Mouse (Mus musculus) embryonic stem cell, embryonic (primary cell): Measurements from ENCODE around the gene Txn1.

Experiments used
- CTCF ChIA-PET, 4 experiments: fragments of 300-600 bp in 2 of 4; fragments of 350-600 bp in 2 of 4; sonication (Branson Sonifier 250); formaldehyde crosslinking; loops; one replicate each; lab custom pipeline; 2022; ENCODE audit warnings: inconsistent platforms in 2 of 4; lab: Charles Lee
- POLR2A ChIA-PET, 4 experiments: fragments of 300-600 bp in 2 of 4; fragments of 350-600 bp in 2 of 4; sonication (Branson Sonifier 250); formaldehyde crosslinking; loops; one replicate each; lab custom pipeline; 2022; ENCODE audit warnings: antibody characterized with exemption in 4 of 4, inconsistent platforms in 1 of 4; lab: Charles Lee

Gene Txn1

DNA sequence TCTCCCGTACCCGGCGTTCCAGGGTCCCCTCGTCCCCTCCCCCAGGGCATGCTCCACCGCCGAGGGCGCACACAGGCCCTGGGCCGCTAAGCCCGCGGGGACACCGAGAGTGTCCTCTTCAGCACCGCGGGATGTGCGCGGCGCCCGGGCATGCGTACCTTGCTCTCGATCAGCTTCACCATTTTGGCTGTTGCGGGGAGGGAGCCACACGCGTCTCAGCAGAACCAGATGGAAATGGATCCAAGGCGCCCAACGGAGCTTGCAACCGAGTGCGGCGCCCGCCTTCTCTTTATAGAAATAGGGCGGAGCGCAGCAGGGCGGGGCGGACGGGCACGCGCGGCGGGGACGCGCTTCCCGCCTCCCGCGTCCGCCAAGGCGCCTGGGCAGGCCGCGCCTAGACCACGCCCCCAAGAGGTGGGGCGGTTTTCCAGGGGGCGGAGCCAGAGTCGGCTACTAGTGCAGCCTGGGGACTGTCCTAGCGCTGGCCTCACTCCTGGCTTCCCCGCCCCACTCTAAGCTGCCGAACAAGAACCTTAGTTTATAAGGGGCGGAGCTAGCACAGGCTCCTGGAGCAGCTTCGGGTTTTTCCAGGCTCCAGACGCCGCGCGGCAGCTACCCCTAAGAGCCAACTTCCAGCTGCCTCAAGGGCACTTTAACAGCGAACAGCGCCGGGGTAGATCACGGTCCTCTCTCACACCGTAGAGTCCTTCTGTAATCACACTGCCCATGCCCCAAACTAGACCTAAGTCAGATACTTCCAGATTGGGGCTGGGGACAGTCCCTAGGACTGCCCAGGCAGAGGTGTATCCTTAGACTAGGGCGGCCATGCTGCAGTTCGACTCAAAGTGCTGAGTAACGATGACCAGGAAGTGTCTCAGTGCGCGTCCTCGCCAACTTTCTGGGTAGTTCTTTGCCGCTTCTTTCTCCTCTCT lies at the start of gene Txn1:
Gene Txn1, minus strand, starts transcription at position 383 of the 932 bp plus-strand sequence.
- ChIA-PET CTCF (interaction anchor here in 2 of 4 experiments (0.5 to 1.4 kb wide), 5 partner anchors 9 to 1829 kb away, joined by 3 to 4 read pairs (median 3); no protein-coding TSS in a partner anchor), POLR2A (interaction anchor here (0.5 to 8.5 kb wide), 216 partner anchors 9 to 1670 kb away, joined by 3 to 138 read pairs (median 4); partner anchors contain the start of genes D630039A03Rik (in 3 of the 4), Ctnnal1 (in 1 of the 4), E130308A19Rik (in 1 of the 4) and Ecpas (in 1 of the 4))

- ChIA-PET CTCF (no interaction called here), POLR2A (interaction anchor here in 2 of 4 experiments (0.8 to 1.0 kb wide), 2 partner anchors 43 to 47 kb away, joined by 3 to 4 read pairs; partner anchors contain the start of gene Txn1 (in 1 of the 2))
Observed at GRCm38 (mm10) chr4:58003501-58003900, 47.3 kb upstream of the Txn1 start.

GRCm38 (mm10) chr4:57991425-57991824 lies 35.2 kb upstream of the Txn1 start:
- ChIA-PET CTCF (interaction anchor here in 1 of 4 experiments (0.6 kb wide), 1 partner anchor 714 kb away, joined by 7 read pairs; no protein-coding TSS in a partner anchor), POLR2A (interaction anchor here in 1 of 4 experiments (2.8 kb wide), 1 partner anchor 35 kb away, joined by 18 read pairs; the partner anchor contains the start of gene Txn1)

- POLR2A ChIA-PET, result interaction anchor here in 2 of 4 experiments (0.6 to 5.4 kb wide), 3 partner anchors 17 to 165 kb away, joined by 3 to 33 read pairs (median 4); partner anchors contain the start of gene Txn1 (in 2 of the 2)
- CTCF ChIA-PET, result no interaction called here
Observed at GRCm38 (mm10) chr4:57974400-57975117, 18.3 kb upstream of the Txn1 start.

DNA sequence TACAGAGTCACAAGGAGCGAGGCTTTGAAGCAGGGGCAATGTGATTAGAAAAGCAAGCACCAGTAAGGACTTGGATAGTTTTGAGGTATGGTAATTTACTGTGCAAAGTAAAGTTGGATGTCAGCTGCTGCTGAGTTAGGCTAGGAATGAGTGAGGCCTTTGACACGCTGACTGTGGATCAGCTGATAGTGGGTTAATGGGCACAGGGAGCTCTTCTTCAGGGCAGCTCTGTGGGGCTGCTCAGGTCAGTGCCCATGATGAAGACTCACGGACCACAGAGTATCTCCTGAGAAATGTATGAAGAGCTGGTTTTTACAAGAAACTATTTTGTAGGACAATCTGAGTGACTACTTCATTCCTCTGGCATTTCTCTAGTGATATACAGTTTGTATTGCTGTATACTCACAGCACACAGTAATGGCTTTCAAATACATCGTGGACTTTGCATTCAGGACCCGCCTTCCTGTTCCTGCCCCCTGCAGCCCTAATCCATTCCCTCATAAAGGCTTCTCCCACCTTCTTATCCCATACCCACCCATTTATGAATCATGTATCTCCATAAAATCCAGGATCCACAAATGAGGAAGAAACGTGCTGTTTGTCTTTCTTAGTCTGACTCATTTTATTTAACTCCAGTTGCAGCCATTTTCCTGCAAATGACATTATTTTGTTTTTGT lies 17.5 kb upstream of the Txn1 start:
- POLR2A ChIA-PET, result interaction anchor here in 2 of 4 experiments (0.6 to 7.1 kb wide), 3 partner anchors 16 to 165 kb away, joined by 4 to 43 read pairs (median 33); partner anchors contain the start of gene Txn1 (in 2 of the 2)
- CTCF ChIA-PET, result no interaction called here

DNA sequence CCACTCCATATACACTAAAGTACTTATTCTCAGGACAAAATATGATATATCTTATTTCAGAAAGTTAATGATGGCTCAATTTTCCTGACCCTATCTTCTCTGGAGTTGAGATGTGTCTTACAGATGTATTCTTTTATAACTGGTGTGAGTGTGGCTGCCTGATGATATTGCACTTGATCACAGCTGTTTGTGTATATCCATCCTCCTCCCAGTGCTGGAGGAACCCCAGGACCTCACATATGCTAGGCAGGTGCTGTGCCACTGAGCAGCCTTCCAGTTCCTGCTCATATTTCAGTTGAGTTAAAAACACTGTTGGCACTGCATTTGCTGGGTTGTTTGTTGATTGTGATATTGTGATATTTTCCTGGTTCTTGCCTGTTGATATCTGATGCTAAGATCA lies 14.1 kb upstream of the Txn1 start:
- ChIA-PET POLR2A (interaction anchor here in 3 of 4 experiments (1.7 to 7.1 kb wide), 3 partner anchors 13 kb away, joined by 4 to 43 read pairs (median 33); partner anchors contain the start of gene Txn1 (in 2 of the 3)), CTCF (no interaction called here)

GRCm38 (mm10) chr4:57967195-57967594 lies 11.0 kb upstream of the Txn1 start:
- ChIA-PET POLR2A (interaction anchor here in 3 of 4 experiments (1.0 to 7.1 kb wide), 4 partner anchors 10 to 21 kb away, joined by 3 to 43 read pairs (median 22); partner anchors contain the start of gene Txn1 (in 2 of the 3)), CTCF (no interaction called here)

DNA sequence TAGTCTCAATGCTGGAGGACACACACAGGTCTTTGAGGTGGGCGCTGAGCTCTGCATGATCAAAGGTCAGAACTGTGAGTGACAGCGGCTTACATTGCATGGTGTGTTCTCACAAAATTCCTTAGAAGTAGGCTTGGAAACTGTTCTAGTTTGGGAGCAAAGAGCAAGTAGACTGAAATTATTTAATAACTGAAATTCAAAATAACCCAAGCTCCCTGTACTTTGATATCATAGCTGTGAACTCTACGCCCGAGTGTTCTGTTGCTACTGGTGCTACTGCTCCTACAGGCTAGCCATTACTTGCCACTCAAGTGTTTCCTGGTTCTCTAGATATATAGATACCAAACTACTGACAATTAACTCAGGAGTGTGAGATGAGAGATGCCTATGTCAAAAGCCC lies 9.3 kb upstream of the Txn1 start:
- ChIA-PET POLR2A (interaction anchor here in 3 of 4 experiments (0.6 to 1.4 kb wide), 4 partner anchors 9 to 11 kb away, joined by 4 to 14 read pairs (median 9); partner anchors contain the start of gene Txn1 (in 3 of the 3)), CTCF (interaction anchor here in 2 of 4 experiments (0.6 to 1.2 kb wide), 2 partner anchors 9 to 103 kb away, joined by 3 read pairs; partner anchors contain the start of gene Txn1 (in 1 of the 2))

GRCm38 (mm10) chr4:57964143-57964542 lies 7.9 kb upstream of the Txn1 start:
- CTCF ChIA-PET, result no interaction called here
- POLR2A ChIA-PET, result interaction anchor here in 2 of 4 experiments (0.6 to 1.0 kb wide), 2 partner anchors 33 to 36 kb away, joined by 3 read pairs; no protein-coding TSS in a partner anchor

- CTCF ChIA-PET, result interaction anchor here in 1 of 4 experiments (0.8 kb wide), 1 partner anchor 126 kb away, joined by 3 read pairs; no protein-coding TSS in a partner anchor
- POLR2A ChIA-PET, result interaction anchor here in 3 of 4 experiments (0.9 to 8.5 kb wide), 13 partner anchors 9 to 102 kb away, joined by 3 to 138 read pairs (median 53); partner anchors contain the start of gene D630039A03Rik (in 1 of the 3)
Observed at GRCm38 (mm10) chr4:57959056-57959455, 2.8 kb upstream of the Txn1 start.

DNA sequence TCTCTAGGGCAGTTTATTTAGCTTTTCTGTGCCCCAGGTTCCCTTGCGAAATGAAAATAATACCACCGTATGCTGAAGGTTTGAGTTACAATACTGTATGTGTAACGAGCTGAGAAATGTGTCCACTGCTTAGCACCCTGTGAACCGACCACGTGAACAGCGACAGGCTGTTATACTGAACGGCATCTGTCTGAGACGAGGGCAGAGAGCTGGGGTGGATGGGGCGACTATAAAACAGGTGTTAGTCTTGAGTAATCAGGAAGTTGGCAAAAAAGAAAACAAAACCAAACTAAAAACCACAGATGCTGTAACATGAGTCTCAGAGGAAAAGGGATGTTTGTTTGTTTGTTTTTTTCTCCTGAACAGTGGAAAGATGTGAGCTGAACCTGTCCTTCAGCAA lies 1.9 kb upstream of the Txn1 start:
- POLR2A ChIA-PET, result interaction anchor here (0.6 to 8.5 kb wide), 40 partner anchors 8 to 346 kb away, joined by 3 to 138 read pairs (median 13); partner anchors contain the start of gene D630039A03Rik (in 1 of the 4)

DNA sequence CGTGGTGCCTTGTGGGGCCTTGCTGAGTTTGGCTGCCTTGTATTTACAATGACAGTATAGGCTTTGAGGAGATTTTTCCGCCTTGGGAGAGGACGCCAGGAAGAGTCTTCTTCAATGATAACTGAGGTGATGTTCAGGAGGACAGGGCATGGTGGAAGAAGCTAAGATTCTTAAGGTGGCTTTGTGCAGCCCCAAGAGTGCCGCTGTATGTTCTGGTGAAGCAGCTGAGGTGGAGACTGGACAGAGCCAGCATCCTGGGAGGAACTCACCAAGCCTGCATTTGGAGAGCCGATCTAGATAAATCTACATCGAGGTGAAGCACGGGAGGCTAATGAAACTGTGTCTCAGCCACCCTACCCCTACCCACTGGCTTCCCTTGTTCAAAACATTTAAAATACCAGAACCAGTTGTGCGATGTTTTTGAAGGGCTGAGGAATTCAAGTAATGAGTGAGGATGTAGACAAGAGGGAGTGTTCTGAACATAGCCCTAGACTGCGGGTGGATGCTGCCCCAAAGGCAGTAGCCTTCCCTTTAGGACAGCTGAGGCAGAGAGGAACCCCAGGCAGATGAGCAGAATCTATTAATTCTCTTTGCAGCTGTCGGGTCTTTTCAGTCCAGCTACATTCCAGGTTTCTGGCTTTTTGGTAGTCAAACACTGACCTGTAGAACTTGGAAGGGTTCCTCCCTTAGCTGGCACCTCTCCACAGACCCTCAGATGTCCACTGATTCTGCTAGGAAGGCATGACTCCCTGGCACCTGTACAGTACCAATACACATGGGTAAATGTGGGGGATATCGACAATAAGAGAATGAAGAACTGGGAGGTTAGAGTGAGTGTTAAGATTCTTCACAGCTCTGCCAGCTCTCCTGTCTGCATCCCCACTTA lies 1.2 kb upstream of the Txn1 start:
- ChIA-PET POLR2A (interaction anchor here (0.5 to 8.5 kb wide), 106 partner anchors 8 to 1012 kb away, joined by 3 to 138 read pairs (median 6); partner anchors contain the start of genes D630039A03Rik (in 2 of the 4), Ecpas (in 1 of the 4), Lpar1 (in 1 of the 4) and Palm2 (in 1 of the 4)), CTCF (interaction anchor here in 1 of 4 experiments (1.2 to 1.4 kb wide), 2 partner anchors 8 to 121 kb away, joined by 3 to 4 read pairs; no protein-coding TSS in a partner anchor)

More for the DNA sequence above, 1.9 kb upstream of the Txn1 start:
- CTCF ChIA-PET, result interaction anchor here in 1 of 4 experiments (0.5 kb wide), 1 partner anchor 1107 kb away, joined by 4 read pairs; no protein-coding TSS in a partner anchor

GRCm38 (mm10) chr4:57955544-57955958 lies 660 bp downstream of the Txn1 start:
- ChIA-PET CTCF (no interaction called here), POLR2A (interaction anchor here (0.8 to 8.5 kb wide), 90 partner anchors 9 to 1671 kb away, joined by 3 to 138 read pairs (median 8); partner anchors contain the start of genes D630039A03Rik (in 2 of the 4), E130308A19Rik (in 1 of the 4), Pakap (in 1 of the 4) and Ptpn3 (in 1 of the 4))

- POLR2A ChIA-PET, result interaction anchor here (0.7 to 8.5 kb wide), 34 partner anchors 8 to 280 kb away, joined by 3 to 138 read pairs (median 17); partner anchors contain the start of gene D630039A03Rik (in 1 of the 4)
- CTCF ChIA-PET, result no interaction called here
Observed at GRCm38 (mm10) chr4:57954991-57955390, 1.2 kb downstream of the Txn1 start.

DNA sequence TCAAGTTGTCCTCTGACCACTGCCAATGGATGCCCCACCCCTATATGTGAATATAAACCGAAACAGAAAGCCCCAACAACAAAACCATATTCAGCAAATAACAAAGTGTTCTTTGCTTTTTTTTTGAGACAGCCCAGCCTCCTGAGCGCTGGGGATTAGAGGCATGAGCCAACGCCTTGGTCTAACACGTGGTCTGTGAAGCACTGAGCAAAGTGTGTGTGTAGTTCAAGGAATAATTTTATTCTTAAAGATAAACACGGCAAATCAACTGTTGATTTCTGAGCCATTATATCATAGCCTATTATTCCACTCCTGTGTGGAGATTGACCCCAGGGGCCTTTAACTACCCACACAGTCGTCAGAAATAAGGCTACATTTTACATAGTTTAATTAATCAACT lies 1.6 kb downstream of the Txn1 start:
- POLR2A ChIA-PET, result interaction anchor here (0.7 to 8.5 kb wide), 13 partner anchors 8 to 280 kb away, joined by 3 to 130 read pairs (median 14); partner anchors contain the start of gene D630039A03Rik (in 1 of the 4)
- CTCF ChIA-PET, result interaction anchor here in 1 of 4 experiments (0.8 kb wide), 1 partner anchor 260 kb away, joined by 3 read pairs; no protein-coding TSS in a partner anchor
